Mouse (Mus musculus) C2C12 (cell line): Measurements from ENCODE around the gene Nell1.

Source experiments
- CEBPB ChIP-seq: IDR thresholded peaks from one replicate; pipeline ENCODE4 v1.6.1; 2011; ENCODE audit warnings: low read depth, mild to moderate bottlenecking, control low read depth, moderate library complexity
- CTCF ChIP-seq: IDR thresholded peaks from one replicate; pipeline ENCODE4 v1.5.1; 2011; ENCODE audit not compliant: control insufficient read depth, insufficient read depth, insufficient read length
- FOSL1 ChIP-seq: IDR thresholded peaks from one replicate; pipeline ENCODE4 v1.8.0; 2011; ENCODE audit warnings: mild to moderate bottlenecking, low read length; ENCODE audit not compliant: poor library complexity, insufficient read depth, severe bottlenecking
- MAX ChIP-seq: IDR thresholded peaks from one replicate; pipeline ENCODE4 v1.6.1; 2011; ENCODE audit warnings: mild to moderate bottlenecking, control low read depth
- MYOD1 ChIP-seq: IDR thresholded peaks from one replicate; pipeline ENCODE4 v1.6.1; 2011; ENCODE audit warnings: low read depth; ENCODE audit not compliant: control insufficient read depth, insufficient read length
- USF1 ChIP-seq: IDR thresholded peaks from one replicate; pipeline ENCODE4 v1.6.1; 2011; ENCODE audit warnings: low read depth, mild to moderate bottlenecking, control low read depth, moderate library complexity

- no peak for TF ChIP-seq CTCF
- no peak for TF ChIP-seq MYOD1
- no peak for TF ChIP-seq USF1
- TF ChIP-seq CEBPB = no peak
- no peak for TF ChIP-seq MAX
- no peak for TF ChIP-seq FOSL1
These were observed 445.3 kb downstream of the Nell1 start for GRCm38 (mm10) chr7:50419976-50420375.
